Mouse (Mus musculus) macrophage (primary cell): ENCODE results near the gene Ing2. TPM values are rescaled to one million over a fixed set of nuclear protein-coding genes. Genes with fewer than 3 reads are reported as not detected.

ENCODE experiments used
- H3K27ac ChIP-seq: fragments of 350-480 bp; formaldehyde crosslinking; 2 replicates; pipeline ENCODE4 v1.9.0; 2021
- H3K36me3 ChIP-seq: fragments of 350-480 bp; formaldehyde crosslinking; 2 replicates; pipeline ENCODE4 v1.9.0; 2021; ENCODE audit errors: inconsistent target
- H3K4me3 ChIP-seq: fragments of 350-480 bp; formaldehyde crosslinking; 2 replicates; pipeline ENCODE4 v1.9.0; 2021; ENCODE audit errors: inconsistent target
- H3K79me2 ChIP-seq: fragments of 350-480 bp; formaldehyde crosslinking; 2 replicates; pipeline ENCODE4 v1.9.0; 2021; ENCODE audit errors: inconsistent target
- WGBS: methylation state at CpG from one replicate; pipeline ENCODE4 v1.1.7; 2026; ENCODE audit warnings: inconsistent platforms; ENCODE audit not compliant: missing documents; 5-methylcytosine and 5-hydroxymethylcytosine counted together
- polyA plus RNA-seq: library from polyadenylated mRNA; stranded (reverse); fragments of 250-400 nt; gene quantifications from 3 replicates; pipeline ENCODE4 v1.2.4, GENCODE M21; 2018; ENCODE audit warnings: inconsistent platforms
- total RNA-seq, 78 experiments: library from RNA; depleted of rRNA; stranded (reverse); fragments of 250-400 nt; gene quantifications; 1 replicate in 9 of 78; 2 replicates in 24 of 78; 3 replicates in 43 of 78; 4 replicates in 2 of 78; pipeline ENCODE4 v1.2.4; 2018; ENCODE audit warnings: inconsistent platforms in 56 of 78

Gene Ing2
- 10 to 100 TPM in 24 of 26 experiments, 1 to 10 TPM in 2; 9.6 to 43.9 (median 24.9) TPM for total RNA-seq (2018; cell fraction: chromatin; rRNA removed)
- total RNA-seq (2018; cell fraction: cytosol; rRNA removed): 10 to 100 TPM in 24 of 26 experiments, 1 to 10 TPM in 2; 8.4 to 26.5 (median 12.9) TPM
- 10 to 100 TPM; 18.4 to 77.4 (median 40.8) TPM for total RNA-seq (2018; cell fraction: nucleus; rRNA removed)
- 12.1 to 21.8 TPM (median 18.8 TPM) in 3 replicates for polyA plus RNA-seq

DNA sequence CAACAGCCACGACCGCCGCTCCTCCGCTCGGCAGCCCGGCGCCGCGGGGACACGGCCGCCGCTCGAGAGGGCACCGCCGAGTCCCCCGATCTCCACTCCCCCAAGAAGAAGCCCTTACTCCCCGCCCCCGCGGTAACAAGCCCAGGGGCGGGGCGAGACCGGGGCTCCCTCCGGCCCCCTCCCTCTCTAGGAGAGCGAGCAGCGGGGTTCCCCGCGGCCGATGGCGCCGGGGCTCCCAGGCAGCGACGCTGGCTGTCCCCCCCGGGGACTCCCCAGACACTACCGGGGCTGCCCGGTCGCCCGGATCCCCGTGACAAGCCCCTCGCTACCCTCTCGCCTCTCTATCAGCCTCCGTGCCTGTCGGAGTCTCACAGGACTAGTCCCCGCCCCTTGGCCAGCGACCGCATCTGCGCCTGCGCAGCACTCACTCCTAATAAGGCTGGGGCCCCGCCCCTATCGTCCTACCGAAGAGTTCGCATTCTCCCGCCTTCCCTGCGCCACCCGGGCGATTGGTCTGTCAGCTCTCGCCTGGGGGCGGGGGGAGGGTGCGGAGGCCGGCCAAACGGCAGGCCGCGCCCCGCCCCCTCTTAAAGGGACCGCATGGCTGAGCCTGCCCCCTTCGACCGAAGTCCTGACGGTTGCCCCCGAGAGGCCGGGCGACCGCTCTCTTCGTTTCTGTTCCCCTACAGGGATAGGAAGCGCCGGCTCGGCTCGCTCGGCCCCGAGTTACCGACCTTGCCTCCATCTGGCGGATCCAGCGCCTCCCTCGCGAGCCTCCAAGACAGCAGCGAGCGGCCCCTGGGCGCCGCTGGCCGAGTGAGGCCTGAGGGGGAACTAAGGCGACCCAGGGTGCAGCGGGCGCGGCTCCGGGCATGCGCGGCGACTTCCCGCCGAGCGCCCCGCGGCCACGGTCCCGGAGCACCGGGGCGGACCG is at the start of gene Ing2:
TSS of gene Ing2 (minus strand) at position 780 of the 934 bp plus-strand sequence.
- Histone ChIP-seq H3K4me3 (peak within 1 kb of the TSS; percentile 66), H3K79me2 (peaks cover 73% of the 10 kb centered on the region), H3K27ac (peak within 1 kb of the TSS; percentile 69), H3K36me3 (no peaks in the 10 kb centered on the region)
- WGBS: under 1% methylated on average over 84 of the region's 106 CpGs

DNA sequence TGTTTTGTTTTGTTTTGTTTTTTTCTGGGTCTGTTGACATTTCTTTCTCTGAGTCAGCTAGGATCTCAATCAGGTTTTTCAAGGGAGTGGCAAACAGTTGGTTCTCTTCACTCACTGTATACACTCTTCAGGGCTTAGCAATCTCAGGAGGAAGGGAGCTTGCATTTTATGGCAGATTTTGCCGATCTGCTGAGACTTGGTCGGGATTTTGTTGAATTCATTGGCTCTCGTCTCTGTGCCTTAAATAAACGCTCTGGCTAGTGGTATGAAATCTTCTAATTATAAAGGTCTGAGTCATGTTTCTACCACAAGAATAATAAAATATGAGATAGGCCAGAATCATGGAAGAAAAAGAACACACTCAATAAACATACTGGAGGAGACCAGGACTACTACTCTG is 46.3 kb upstream of the Ing2 start:
- H3K27ac ChIP-seq: no peak overlapping the region
- H3K36me3 ChIP-seq: no peaks in the 10 kb centered on the region
- no peaks in the 10 kb centered on the region for H3K79me2 ChIP-seq
- H3K4me3 ChIP-seq: no peak overlapping the region
- WGBS: 66% methylated on average over 4 of the region's 4 CpGs

DNA sequence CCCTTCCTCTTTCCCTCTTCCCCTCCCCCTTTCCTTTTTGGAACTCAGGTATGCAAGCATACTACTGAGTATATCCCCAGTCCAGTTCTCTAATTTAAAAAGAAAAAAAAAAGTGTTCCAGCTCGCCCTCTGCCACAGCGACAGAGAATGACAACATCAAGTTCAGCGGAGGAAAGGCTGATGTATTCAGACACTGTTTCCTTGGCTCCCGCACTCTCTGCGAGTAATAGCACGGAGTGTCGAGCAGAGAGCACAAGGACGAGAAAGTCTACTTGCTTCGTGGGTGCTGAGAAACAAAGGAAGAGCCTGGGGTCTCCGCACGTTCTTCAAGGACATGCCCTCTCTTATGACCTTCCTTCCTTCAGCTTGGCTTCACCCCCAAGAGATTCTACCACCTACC is 43.3 kb upstream of the Ing2 start:
- 41% methylated on average over 11 of the region's 11 CpGs for WGBS
- H3K4me3 ChIP-seq: no peak overlapping the region
- no peaks in the 10 kb centered on the region for H3K79me2 ChIP-seq
- no peak overlapping the region for H3K27ac ChIP-seq
- H3K36me3 ChIP-seq: no peaks in the 10 kb centered on the region

DNA sequence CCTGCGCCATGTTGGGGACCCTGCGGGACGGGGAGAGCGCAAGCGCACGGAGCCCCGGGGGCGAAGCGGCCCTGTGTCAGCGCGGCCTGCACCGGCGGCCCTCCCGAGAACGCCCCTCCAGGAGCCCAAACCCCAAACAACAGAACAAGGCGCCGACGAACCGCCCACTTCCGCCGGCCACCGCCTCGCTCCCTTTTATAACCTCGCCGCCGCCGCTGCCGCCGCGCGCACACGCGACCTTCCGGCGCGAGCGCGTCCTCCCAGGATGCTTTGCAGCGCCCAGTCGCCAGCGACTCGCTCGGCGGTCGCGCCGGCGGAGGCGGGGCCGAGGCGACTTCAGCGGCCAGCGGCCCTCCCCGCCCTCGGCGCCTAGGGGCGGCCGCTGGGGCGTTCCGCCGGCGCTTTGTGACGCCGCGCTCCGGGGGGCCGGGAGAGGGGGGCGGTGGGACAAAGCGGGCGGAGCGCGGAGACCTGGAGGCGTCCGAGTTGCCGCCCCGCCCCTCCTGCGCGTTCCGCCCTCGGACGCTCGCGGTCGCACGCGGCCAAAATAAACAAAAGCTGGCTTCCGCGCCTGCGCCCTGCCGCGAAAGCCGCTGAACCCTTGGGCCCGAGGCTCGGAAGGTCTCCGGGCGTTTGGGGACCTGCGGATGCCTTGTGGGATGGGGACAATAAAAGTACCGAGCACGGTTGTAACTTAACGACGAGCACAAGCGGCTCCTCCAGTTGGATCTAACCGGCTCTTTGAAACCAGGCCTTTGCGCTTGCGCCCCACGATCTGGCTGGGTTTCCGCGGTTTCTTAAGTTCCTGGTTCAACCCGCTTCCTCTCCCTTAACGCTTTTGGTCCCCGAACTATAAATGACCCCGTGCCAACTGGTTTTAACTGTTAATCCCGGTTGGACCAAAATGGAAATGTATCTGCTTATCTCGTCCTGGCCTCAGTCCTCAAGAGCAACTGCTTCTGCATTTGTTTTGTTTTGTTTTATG is 38.7 kb upstream of the Ing2 start, which contains the start of gene Cdkn2aip:
TSS of gene Cdkn2aip (minus strand) at position 172 of the 985 bp plus-strand sequence.
- Histone ChIP-seq H3K4me3 (peak within 1 kb of the TSS; percentile 85), H3K27ac (peak within 1 kb of the TSS; percentile 77), H3K79me2 (peaks cover 27% of the 10 kb centered on the region), H3K36me3 (peaks cover 13% of the 10 kb centered on the region; the same call in 1 of the 2 replicates)
- whole genome bisulfite sequencing: under 1% methylated on average over 98 of the region's 114 CpGs

DNA sequence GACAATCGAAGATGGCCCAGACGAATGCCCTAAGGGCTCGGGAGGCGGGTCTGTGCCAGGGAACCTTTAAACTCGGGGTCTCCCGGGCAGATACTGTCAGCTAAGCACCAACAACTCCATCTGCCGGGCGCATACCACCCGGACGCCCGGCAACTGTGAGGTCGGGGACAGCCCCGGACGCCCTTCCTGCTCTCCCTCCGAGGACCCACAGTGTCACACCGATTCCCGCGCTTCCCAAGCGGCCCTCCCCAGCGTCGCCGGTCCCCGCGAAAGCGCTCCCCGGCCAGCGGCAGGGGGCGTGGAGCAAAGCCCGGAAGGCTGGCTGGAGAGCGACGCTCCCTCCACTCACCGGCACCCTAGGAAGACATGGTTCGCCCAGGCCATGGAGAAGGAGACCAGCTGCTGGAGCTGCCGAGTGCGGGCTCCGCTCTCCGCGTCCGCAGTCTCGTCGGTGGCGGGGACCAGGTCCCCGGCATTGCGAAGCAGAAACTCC is 37.9 kb upstream of the Ing2 start:
- 0 out of 2 replicates have a peak overlapping the region, but pooled peaks have one; percentile 9 for H3K27ac ChIP-seq
- peaks cover 13% of the 10 kb centered on the region; the same call in 1 of the 2 replicates for H3K36me3 ChIP-seq
- H3K79me2 ChIP-seq: peaks cover 27% of the 10 kb centered on the region
- WGBS: 1% methylated on average over 43 of the region's 44 CpGs
- H3K4me3 ChIP-seq: peak overlapping the region; percentile 85

DNA sequence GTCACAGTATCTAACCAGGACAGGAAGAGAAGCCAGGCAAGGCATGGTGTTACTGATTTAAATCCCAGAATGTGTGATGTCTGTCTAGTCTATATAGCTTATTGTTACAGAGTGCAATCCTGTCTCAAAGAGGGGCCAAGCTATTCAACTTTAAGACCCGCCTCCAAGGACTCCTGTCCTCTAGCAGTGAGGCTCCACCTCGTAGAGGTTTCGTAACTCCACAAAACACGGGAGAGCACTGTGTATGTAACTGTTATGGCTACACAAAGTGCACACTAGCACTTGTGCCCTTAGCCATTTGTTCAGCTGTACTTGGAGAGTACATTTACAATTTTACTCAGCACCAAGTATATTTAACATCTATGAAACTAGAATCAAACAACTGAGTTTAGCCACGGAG is 32.8 kb upstream of the Ing2 start:
- Histone ChIP-seq H3K27ac (no peak overlapping the region), H3K4me3 (no peak overlapping the region), H3K36me3 (peaks cover 13% of the 10 kb centered on the region; the same call in 1 of the 2 replicates), H3K79me2 (peaks cover 27% of the 10 kb centered on the region)
- whole genome bisulfite sequencing: 76% methylated on average over 5 of the region's 5 CpGs

DNA sequence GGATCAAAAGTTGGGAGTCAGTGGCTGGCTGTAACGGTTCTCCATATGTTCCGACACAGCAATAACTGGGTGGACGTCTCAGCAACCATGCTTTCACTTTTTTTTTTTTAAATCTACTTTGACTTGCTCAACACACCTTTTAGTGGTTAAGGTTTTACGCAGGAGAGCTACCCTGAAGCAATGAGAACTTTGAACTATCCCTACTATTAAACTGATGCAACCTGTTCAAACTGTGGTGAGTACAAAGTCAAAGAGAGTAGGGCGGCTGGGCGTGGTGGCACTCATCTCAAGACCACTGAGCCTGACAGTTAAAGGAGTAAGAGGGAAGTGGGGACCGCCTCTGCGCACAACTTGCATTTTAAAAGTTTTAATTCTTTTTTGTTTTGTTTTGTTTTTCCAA is 31.4 kb upstream of the Ing2 start:
- Histone ChIP-seq H3K36me3 (peaks cover 10% of the 10 kb centered on the region; the same call in 1 of the 2 replicates), H3K27ac (no peak overlapping the region), H3K4me3 (no peak overlapping the region), H3K79me2 (peaks cover 13% of the 10 kb centered on the region; the same call in 1 of the 2 replicates)
- 94% methylated on average over 8 of the region's 8 CpGs for WGBS

DNA sequence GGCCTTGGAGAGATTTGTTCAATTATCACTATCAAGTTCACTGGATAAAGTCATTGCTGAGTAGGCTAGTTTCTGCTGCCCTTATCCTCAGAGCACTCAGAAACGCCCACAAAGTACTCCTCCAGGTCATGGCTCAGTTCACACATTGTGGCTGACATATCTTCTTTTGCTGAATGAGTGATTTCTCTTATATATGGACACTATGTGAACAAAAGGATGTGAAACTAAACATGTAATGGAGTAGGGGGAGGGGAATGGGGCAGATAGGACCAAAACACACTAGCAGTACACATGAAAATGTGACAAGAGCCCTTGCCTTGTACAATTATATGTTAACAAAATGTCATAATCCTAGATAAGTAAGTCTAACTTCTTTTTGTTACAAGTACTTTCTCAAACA is 27.0 kb upstream of the Ing2 start:
- no peaks in the 10 kb centered on the region for H3K79me2 ChIP-seq
- H3K36me3 ChIP-seq: no peaks in the 10 kb centered on the region
- H3K27ac ChIP-seq: no peak overlapping the region
- 100% methylated on average over 1 of the region's 1 CpGs for WGBS
- H3K4me3 ChIP-seq: no peak overlapping the region

DNA sequence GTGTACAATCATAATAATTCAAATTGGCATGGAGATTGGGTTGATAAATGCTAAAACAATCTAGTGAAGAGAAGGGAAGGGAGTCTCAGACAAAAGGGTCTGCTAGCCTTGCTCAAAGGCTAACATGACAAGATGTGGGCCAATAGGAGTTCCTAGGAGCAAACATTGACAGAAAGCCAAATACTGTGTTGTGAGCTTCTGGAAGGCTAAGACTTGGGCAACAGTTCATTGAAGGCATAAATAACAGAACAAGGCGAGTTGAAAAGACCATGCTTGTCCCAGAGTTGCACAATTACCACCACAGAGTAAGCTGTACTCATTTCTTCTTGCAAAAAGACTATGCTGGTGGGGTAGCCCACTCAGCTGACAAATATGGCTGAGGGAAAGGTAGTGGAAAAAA is 22.3 kb upstream of the Ing2 start:
- 70% methylated on average over 1 of the region's 1 CpGs for WGBS
- no peak overlapping the region for H3K27ac ChIP-seq
- H3K36me3 ChIP-seq: no peaks in the 10 kb centered on the region
- H3K4me3 ChIP-seq: no peak overlapping the region
- no peaks in the 10 kb centered on the region for H3K79me2 ChIP-seq

DNA sequence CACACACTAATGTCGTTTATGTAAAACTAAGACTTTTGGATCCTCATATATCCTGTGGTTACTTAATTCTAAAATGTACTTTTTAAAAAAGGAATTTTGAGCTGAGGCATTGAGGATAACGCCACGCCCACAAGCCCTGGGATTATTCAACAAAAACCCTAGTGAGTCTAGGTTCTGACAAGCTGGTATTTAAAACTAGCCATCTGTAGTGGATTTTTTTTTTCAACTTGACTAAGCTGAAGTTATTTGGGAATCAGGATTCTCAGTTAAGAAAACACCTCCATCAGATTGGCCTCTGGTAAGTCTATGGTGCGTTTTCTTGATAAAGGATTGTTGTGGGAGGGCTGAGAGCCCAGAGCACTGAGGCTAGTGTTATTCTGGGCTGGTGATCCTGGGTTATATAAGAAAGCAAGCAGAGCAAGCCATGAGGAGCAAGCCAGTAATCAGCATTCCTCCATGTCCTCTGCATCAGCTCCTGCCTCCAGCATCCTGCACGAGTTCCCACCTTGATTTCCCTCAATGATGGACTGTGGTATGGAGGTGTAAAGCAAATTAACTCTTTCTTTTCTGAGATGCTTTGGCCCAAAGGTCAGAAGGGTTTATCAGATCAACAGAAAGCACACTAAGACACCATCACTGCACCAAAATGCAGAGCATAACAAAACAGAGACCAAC is 20.2 kb upstream of the Ing2 start:
- H3K79me2 ChIP-seq: no peaks in the 10 kb centered on the region
- H3K4me3 ChIP-seq: no peak overlapping the region
- no peak overlapping the region for H3K27ac ChIP-seq
- WGBS: 79% methylated on average over 5 of the region's 5 CpGs
- H3K36me3 ChIP-seq: no peaks in the 10 kb centered on the region

DNA sequence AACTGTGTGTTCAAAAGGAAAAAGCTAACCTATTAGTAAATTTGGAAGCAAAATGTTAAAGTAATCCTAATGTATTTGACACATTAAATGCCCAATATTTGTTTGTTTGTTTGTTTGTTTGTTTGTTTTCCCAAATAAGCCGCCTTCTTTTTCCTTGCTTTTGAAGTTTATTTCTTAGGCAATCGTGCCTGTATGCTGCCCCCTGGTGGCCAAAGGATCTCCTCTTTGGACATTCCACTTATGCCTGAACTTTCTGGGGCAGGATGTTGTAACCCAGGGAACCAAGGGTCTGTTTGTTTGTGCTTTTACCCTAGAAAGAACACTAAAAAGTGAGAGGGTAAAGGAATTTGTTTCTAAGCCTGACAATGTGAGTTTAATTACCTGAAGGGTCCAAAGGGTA is 17.8 kb upstream of the Ing2 start:
- Histone ChIP-seq H3K79me2 (no peaks in the 10 kb centered on the region), H3K36me3 (no peaks in the 10 kb centered on the region), H3K4me3 (no peak overlapping the region), H3K27ac (no peak overlapping the region)
- 18% methylated on average over 2 of the region's 2 CpGs for WGBS

DNA sequence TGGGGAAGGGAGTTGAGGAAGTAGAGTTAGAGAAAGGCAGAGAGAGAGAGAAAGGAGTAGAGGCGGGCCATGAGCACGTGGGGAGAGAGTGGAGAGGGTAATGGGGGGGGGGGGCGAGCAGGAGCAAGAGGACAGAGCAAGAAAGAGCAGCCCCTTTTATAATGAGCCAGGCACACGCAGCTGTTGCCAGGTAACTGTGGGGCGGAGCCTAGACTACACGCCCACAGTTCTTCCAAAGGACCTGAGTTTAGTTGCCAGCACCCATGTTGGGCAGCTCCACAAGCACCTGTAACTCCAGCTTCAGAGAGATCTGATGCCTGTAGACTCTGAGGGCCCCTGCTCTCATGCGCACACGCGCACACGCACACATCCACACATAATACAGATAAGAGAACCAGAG is 16.5 kb upstream of the Ing2 start:
- Histone ChIP-seq H3K4me3 (no peak overlapping the region), H3K27ac (no peak overlapping the region), H3K36me3 (no peaks in the 10 kb centered on the region), H3K79me2 (no peaks in the 10 kb centered on the region)
- 96% methylated on average over 8 of the region's 10 CpGs for WGBS

DNA sequence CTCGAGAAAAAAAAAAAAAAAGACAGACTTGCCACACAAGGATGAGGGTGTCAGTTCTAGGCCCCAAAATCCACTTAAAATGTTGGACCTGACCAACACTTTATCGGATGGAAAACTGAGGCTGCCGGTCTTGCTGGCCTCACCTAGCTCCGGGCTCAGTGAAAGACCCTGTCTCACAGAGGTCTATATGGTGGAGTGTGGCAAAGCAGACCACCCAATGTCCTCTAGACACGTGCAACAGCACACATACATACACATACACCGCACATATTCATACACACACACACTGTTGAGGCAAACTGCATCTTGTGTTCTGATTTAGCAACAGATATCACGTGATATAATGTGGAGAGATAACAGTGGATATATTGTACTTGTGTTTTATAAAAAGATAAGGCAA is 15.9 kb upstream of the Ing2 start:
- H3K4me3 ChIP-seq: no peak overlapping the region
- 80% methylated on average over 6 of the region's 7 CpGs for WGBS
- H3K27ac ChIP-seq: no peak overlapping the region
- no peaks in the 10 kb centered on the region for H3K36me3 ChIP-seq
- H3K79me2 ChIP-seq: no peaks in the 10 kb centered on the region
